Mouse (Mus musculus) adipose tissue, adult 10 weeks (tissue): ENCODE measurements around the gene Usp15. TPM values are rescaled to one million over a fixed set of nuclear protein-coding genes. Genes with fewer than 3 reads are reported as not detected.

Experiments used
- polyA plus RNA-seq: library from polyadenylated mRNA; stranded (reverse); fragments of 350-450 nt; fragmentation: Illumina TruSeq; extraction: RNeasy Lipid Tissue Mini Kit (QIAGEN cat#74804); gene quantifications from one replicate; pipeline ENCODE4 v1.2.3, GENCODE M21; 2014; ENCODE audit warnings: low read depth, low replicate concordance

The Usp15 gene
- 44.4 TPM for polyA plus RNA-seq

DNA sequence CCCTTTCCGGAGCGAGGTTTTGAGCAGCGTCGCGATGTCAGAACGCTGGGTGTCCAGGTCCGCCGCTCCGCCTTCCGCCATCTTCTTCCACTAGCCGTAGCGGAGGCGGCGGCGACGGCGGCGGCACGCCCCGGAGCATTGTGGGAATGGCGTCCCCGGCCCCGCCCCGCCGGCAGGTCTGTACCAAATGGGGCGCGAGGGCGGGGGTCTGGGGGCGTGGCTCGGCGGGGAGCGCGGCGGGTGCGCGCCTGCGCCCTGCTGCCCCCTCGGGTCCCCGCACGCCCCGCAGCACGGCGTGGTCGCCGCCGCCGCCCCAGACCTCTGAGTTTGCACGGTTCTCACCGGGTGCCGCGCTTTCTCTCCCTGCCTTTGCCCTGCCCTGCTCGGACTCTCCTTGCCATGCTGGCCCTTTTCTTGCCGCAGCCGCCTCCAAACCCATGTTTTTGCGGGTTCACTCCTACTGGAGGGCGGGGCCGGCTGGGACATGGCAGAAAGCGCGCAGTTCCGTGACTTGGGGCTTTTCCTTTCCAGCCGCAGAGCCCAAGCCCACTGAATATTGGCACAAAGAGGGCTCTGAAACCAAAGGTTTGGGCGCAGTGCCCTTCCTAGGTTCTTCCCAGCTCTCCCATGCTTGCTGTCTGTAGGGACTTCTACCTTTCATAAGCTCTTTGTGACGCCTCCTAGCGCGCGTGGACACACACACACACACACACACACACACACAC lies at the start of gene Usp15:
Gene Usp15, minus strand, starts transcription at position 161 of the 725 bp plus-strand sequence.

DNA sequence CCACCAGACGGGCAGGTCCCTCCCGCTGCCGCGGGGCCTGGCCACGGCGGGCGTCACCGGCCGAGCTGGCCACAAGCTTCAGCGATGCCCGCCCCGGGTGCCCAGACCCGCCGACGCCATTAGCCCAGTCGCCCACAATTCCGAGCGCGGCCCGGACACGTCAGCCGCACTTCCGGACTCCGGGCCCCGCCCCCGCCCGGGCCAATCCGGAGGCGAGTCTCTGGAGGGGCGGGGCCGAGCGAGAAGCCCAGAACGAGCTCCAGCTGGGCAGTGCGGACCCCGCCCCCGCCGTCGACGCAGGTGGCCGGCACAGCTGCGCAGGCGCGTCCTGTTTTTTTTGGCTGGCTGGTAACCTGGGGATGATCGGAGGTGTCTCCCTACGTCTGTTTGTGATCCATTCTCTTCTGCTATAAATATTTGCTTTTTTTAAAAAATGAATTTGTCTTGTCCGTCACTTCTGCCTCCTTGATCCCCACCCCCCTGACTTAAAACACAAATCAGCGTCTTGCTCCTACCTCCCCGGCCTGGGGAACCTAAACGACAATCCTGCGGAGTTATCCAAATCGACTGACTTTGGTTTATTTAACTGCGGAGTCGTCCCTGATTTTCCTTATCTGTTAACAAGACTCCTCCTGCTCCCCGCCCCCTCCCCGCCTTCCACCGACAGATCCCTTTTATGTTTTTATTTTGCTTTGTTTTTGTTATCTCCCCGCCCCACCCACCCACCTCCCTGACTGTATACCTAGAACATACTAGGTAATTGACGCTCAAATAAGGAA lies 120.4 kb downstream of the Usp15 start, which contains the start of gene Mon2:
Gene Mon2, minus strand, starts transcription at position 261 of the 779 bp plus-strand sequence.

Other genes starting within 250 kb of the Usp15 start
- gene Mon2, start 120.5 kb downstream of the Usp15 start, polyA plus RNA-seq, result 64.6 TPM
- gene Fam19a2, start 67.0 kb upstream of the Usp15 start, polyA plus RNA-seq, result not detected